Mouse (Mus musculus) inflammation-experienced regulatory T-cells, adult 6 months (primary cell): ENCODE results near the gene Gabrr3. TPM values are rescaled to one million over a fixed set of nuclear protein-coding genes. Genes with fewer than 3 reads are reported as not detected.

ENCODE experiments used
- ATAC-seq: one replicate; pipeline ENCODE4 v1.8.0; 2017
- polyA plus RNA-seq, 3 experiments: library from polyadenylated mRNA; unstranded; fragments of 100-300 nt; shearing (Covaris generic); gene quantifications; one replicate each; pipeline ENCODE4 v1.2.1; 2017

The Gabrr3 gene
- polyA plus RNA-seq, 3 experiments from 2014 or later, result not detected

GRCm38 (mm10) chr16:59471637-59472278 is 64.6 kb downstream of the Gabrr3 start, which contains the start of gene Riox2:
Gene Riox2 (plus strand): TSS chr16:59471775.
- peak; percentile 62 for ATAC-seq

- ATAC-seq, result no peak
Observed at GRCm38 (mm10) chr16:59472546-59472945, 65.4 kb downstream of the Gabrr3 start.

- peak; percentile 49 for ATAC-seq
Observed at GRCm38 (mm10) chr16:59474788-59475187, 67.7 kb downstream of the Gabrr3 start.

GRCm38 (mm10) chr16:59477955-59478354 is 70.8 kb downstream of the Gabrr3 start:
- ATAC-seq, result no peak

- no peak for ATAC-seq
Observed at GRCm38 (mm10) chr16:59487239-59487638, 80.1 kb downstream of the Gabrr3 start.

GRCm38 (mm10) chr16:59487975-59488548 is 80.9 kb downstream of the Gabrr3 start:
- no peak for ATAC-seq

- no peak for ATAC-seq
Observed at GRCm38 (mm10) chr16:59493199-59493598, 86.1 kb downstream of the Gabrr3 start.

- ATAC-seq, result no peak
Observed at GRCm38 (mm10) chr16:59497947-59498346, 90.8 kb downstream of the Gabrr3 start.

- no peak for ATAC-seq
Observed at GRCm38 (mm10) chr16:59499180-59499579, 92.0 kb downstream of the Gabrr3 start.

- no peak for ATAC-seq
Observed at GRCm38 (mm10) chr16:59509830-59510229, 102.7 kb downstream of the Gabrr3 start.

Other genes starting within 250 kb of the Gabrr3 start
- under 1 TPM in 1 of 3 experiments, not detected in 2; 0.20 TPM for gene Olfr196, start 236.9 kb upstream of the Gabrr3 start, polyA plus RNA-seq
- under 1 TPM in 1 of 3 experiments, not detected in 2; 0.34 TPM for gene Olfr198, start 203.8 kb upstream of the Gabrr3 start, polyA plus RNA-seq
- gene Olfr199, start 187.6 kb upstream of the Gabrr3 start, polyA plus RNA-seq, result not detected
- not detected for gene Olfr201, start 134.7 kb upstream of the Gabrr3 start, polyA plus RNA-seq
- not detected for gene Olfr202, start 120.5 kb upstream of the Gabrr3 start, polyA plus RNA-seq
- gene Olfr203, start 108.5 kb upstream of the Gabrr3 start, polyA plus RNA-seq, result not detected
- gene Olfr204, start 89.1 kb upstream of the Gabrr3 start, polyA plus RNA-seq, result not detected
- gene Olfr205, start 76.2 kb upstream of the Gabrr3 start, polyA plus RNA-seq, result not detected
- gene Olfr206, start 58.1 kb upstream of the Gabrr3 start, polyA plus RNA-seq, result not detected
- not detected for gene Olfr209, start 43.3 kb upstream of the Gabrr3 start, polyA plus RNA-seq
- 100 to 1,000 TPM in 2 of 3 experiments, 10 to 100 TPM in 1; 93.1 to 105 (median 101) TPM for gene Riox2, start 64.4 kb downstream of the Gabrr3 start, polyA plus RNA-seq
- 10 to 100 TPM; 14.0 to 15.8 (median 14.6) TPM for gene Crybg3, start 193.6 kb downstream of the Gabrr3 start, polyA plus RNA-seq
- 1 to 10 TPM; 3.9 to 7.6 (median 3.9) TPM for gene Arl6, start 232.1 kb downstream of the Gabrr3 start, polyA plus RNA-seq